Mouse (Mus musculus) myocyte (in vitro differentiated cells): ENCODE results near the gene Caprin1.

Source experiments
- E2F4 ChIP-seq: IDR thresholded peaks from one replicate; pipeline ENCODE4 v1.6.1; 2011; ENCODE audit warnings: mild to moderate bottlenecking, control low read depth, moderate library complexity; ENCODE audit not compliant: insufficient read depth
- MAX ChIP-seq: IDR thresholded peaks from one replicate; pipeline ENCODE4 v1.6.1; 2011; ENCODE audit warnings: low read depth, mild to moderate bottlenecking, control low read depth
- POLR2A ChIP-seq: IDR thresholded peaks from one replicate; pipeline ENCODE4 v1.6.1; 2011; ENCODE audit warnings: low read depth, mild to moderate bottlenecking, control low read depth, moderate library complexity; ENCODE audit not compliant: insufficient read length
- POLR2AphosphoS2 ChIP-seq: IDR thresholded peaks from one replicate; pipeline ENCODE4 v1.6.1; 2011; ENCODE audit warnings: low read depth, control low read depth; ENCODE audit not compliant: insufficient read length
- SRF ChIP-seq: IDR thresholded peaks from one replicate; pipeline ENCODE4 v1.6.1; 2011; ENCODE audit warnings: low read depth; ENCODE audit not compliant: control insufficient read depth, insufficient read length
- TCF12 ChIP-seq: IDR thresholded peaks from one replicate; pipeline ENCODE4 v1.6.1; 2011; ENCODE audit warnings: mild to moderate bottlenecking, control low read depth; ENCODE audit not compliant: poor library complexity, insufficient read depth, severe bottlenecking
- TCF3 ChIP-seq: IDR thresholded peaks from one replicate; pipeline ENCODE4 v1.6.1; 2011; ENCODE audit warnings: low read depth, control low read depth; ENCODE audit not compliant: insufficient read length
- USF1 ChIP-seq: IDR thresholded peaks from one replicate; pipeline ENCODE4 v1.6.1; 2011; ENCODE audit warnings: low read depth, mild to moderate bottlenecking, control low read depth, moderate library complexity

GRCm38 (mm10) chr2:103785735-103786134 is 11.7 kb downstream of the Caprin1 start:
- TF ChIP-seq SRF (no peak), TCF12 (no peak), MAX (no peak), POLR2A (no peak), E2F4 (no peak), TCF3 (no peak), POLR2AphosphoS2 (no peak), USF1 (no peak)
